Mouse (Mus musculus) gonadal fat pad, adult 2 months (tissue): ENCODE data around the gene Pacsin3. TPM values are rescaled to one million over a fixed set of nuclear protein-coding genes. Genes with fewer than 3 reads are reported as not detected.

Experiments used
- DNase-seq: peaks from one replicate; pipeline ENCODE4 v3.0.0-alpha.2; 2012; ENCODE audit warnings: low read depth
- polyA plus RNA-seq: library from polyadenylated mRNA; depleted of rRNA; stranded (reverse); fragments of >200 nt; gene quantifications from 2 replicates; pipeline ENCODE4 v1.2.3, GENCODE M21; 2012; rRNA removed

Gene Pacsin3
- polyA plus RNA-seq, 1 experiment = 37.3 TPM

- DNase-seq = no peak
These were observed 47.1 kb downstream of the Pacsin3 start for GRCm38 (mm10) chr2:91302845-91303244.

- DNase-seq = no peak
These were observed 50.2 kb downstream of the Pacsin3 start for GRCm38 (mm10) chr2:91305926-91306325.

- no peak for DNase-seq
These were observed 50.8 kb downstream of the Pacsin3 start for GRCm38 (mm10) chr2:91306589-91306988.

- DNase-seq = no peak
These were observed 52.9 kb downstream of the Pacsin3 start for GRCm38 (mm10) chr2:91308680-91309079.

- DNase-seq = no peak
These were observed 53.8 kb downstream of the Pacsin3 start for GRCm38 (mm10) chr2:91309546-91309945.

- DNase-seq = no peak
These were observed 57.0 kb downstream of the Pacsin3 start for GRCm38 (mm10) chr2:91312578-91313311.

GRCm38 (mm10) chr2:91314184-91314583 lies 58.4 kb downstream of the Pacsin3 start:
- DNase-seq = no peak

Other genes starting within 250 kb of the Pacsin3 start
- gene Rapsn, start 220.3 kb upstream of the Pacsin3 start, polyA plus RNA-seq = 0.41 and 0.53 TPM in 2 replicates
- 103 and 106 TPM in 2 replicates for gene Psmc3, start 201.9 kb upstream of the Pacsin3 start, polyA plus RNA-seq
- gene Slc39a13, start 185.5 kb upstream of the Pacsin3 start, polyA plus RNA-seq = 71.2 and 84.5 TPM in 2 replicates
- gene Spi1, start 173.6 kb upstream of the Pacsin3 start, polyA plus RNA-seq = 21.1 and 32.3 TPM in 2 replicates
- gene Mybpc3, start 137.8 kb upstream of the Pacsin3 start, polyA plus RNA-seq = 0.04 and 0.05 TPM in 2 replicates
- 17.3 and 21.3 TPM in 2 replicates for gene Madd, start 72.1 kb upstream of the Pacsin3 start, polyA plus RNA-seq
- gene Nr1h3, start 53.1 kb upstream of the Pacsin3 start, polyA plus RNA-seq = 68.1 and 103 TPM in 2 replicates
- 27.8 and 35.0 TPM in 2 replicates for gene Acp2, start 53.1 kb upstream of the Pacsin3 start, polyA plus RNA-seq
- 17.5 and 21.7 TPM in 2 replicates for gene Ddb2, start 19.0 kb upstream of the Pacsin3 start, polyA plus RNA-seq
- 35.7 and 41.2 TPM in 2 replicates for gene Arfgap2, start 9.0 kb downstream of the Pacsin3 start, polyA plus RNA-seq
- gene 1110051M20Rik, start 188.8 kb downstream of the Pacsin3 start, polyA plus RNA-seq = 18.3 and 19.5 TPM in 2 replicates
- gene Lrp4, start 201.6 kb downstream of the Pacsin3 start, polyA plus RNA-seq = 16.7 and 19.2 TPM in 2 replicates